Mouse (Mus musculus): ENCODE results near the gene Dnajc22.
"Not testable (repeated sequence)": the region's sequence is repeated elsewhere in the genome, so short reads cannot be mapped to it uniquely, and the experiment has no call there.

Gene Dnajc22

DNA sequence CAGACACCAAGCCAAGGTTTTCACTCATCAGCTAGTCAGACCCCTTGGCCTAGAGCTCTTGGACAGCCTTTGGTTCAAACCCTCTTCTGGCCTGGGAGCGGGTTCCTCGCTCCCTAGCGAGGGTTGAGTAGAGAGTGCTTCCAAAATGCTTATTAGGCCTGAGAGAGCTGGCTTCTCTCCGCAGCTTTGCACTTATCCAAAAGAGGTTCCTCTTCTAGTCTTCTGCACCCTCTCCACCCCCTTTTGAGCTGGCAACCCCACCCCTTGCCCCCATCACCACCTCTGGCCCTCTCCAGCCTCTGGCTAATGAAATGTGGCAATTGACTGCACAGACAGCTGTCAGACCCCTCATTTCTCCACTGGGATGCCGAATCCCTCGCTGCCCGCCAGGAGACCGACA lies at the start of gene Dnajc22:
Gene Dnajc22, plus strand, starts transcription at position 301 of the 400 bp plus-strand sequence.
- DNase-seq (ENCODE audit: low spot score) = no peak

DNA sequence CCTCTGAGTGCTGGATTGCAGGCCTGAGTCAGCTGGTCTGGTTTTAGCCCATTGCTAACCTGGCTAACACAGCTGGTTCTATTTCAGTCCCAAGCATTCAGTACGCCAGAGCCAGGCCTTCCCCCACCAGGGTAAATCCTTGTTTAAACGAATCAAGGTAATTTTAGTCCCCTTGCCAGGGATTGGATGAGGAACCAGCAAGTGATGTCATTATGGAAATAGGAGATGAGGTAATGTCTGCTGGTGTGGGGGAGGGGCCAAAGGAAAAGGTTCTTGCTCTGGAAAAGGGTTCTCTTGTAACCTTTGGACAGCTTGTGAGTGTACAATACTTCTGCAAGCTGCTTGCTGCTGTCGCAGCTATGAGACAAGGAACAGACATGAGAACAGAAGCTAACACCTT lies 48.1 kb upstream of the Dnajc22 start:
- no peak for DNase-seq (ENCODE audit: low spot score)

DNA sequence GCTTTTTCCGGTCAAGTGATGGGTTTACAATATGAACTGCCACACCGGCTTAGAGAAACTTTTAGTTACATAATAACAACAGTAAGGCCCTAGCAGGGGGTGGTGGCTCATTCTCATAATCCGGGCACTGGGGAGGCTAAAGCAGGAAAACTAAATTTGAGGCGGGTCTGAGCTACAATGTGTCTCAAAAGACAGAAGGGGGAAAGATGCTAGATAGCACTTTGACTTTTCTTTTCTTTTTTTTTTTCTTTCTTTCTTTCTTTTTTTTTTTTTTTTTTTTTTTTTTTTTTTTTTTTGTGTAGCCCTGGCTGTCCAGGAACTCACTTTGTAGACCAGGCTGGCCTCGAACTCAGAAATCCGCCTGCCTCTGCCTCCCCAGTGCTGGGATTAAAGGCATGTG lies 47.2 kb upstream of the Dnajc22 start:
- not testable (repeated sequence) for DNase-seq (ENCODE audit: low spot score)

DNA sequence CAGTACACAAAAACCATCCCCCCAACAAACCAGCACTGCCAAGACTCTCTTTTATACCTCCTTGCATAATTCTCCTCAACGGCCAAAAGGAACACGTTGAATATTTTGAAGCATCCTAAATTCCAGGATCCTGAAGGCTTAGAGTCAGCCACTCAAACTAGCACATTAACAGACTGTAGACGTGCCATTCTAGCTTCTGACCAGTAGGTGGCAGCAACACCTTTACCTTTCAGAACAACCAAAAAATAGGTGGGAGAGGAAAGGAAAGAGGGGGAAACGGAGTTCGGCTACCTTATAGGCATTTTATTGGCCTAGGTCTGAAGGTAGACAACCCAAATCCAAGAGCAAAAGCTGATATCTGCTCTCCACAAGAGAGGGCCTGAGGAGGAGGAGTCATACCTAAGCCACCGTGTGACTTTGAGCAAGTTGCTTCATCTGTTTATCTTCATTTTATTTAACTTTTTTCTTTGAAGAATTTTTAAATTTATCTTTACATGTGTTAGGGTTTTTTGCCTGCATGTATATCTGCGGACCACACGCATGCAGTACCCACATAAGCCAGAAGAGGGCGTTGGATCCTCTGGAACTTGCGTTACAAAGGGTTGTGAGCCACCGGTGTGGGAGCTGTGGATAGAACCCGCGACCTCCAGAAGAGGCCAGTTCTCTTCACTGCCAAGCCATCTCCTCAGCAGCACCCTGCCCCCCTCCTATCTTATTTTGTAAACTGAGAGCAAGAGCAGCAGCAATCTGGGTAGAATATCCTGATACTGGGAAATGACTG lies 43.3 kb upstream of the Dnajc22 start:
- DNase-seq (ENCODE audit: low spot score) = peak; percentile 58

DNA sequence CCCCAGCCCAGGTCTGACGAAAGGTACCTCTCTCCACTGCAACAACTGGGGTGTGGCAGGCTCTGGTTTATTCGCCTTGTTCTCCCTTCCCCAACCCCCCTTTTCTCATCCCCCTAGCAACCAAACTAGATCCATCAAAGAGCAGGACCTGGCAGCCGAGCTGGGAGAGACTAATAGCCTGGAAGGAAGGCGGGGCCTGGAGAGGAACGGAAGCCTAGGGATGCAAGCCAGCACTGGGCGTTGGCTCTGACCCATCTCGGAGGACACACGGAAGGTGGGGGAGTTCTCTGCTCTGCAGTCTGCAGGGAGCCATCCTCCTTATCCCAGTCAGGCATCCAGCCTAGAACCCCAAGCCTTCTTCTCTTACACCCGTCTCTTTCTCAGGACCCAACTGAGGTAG lies 39.6 kb upstream of the Dnajc22 start:
- DNase-seq (ENCODE audit: low spot score) = no peak

DNA sequence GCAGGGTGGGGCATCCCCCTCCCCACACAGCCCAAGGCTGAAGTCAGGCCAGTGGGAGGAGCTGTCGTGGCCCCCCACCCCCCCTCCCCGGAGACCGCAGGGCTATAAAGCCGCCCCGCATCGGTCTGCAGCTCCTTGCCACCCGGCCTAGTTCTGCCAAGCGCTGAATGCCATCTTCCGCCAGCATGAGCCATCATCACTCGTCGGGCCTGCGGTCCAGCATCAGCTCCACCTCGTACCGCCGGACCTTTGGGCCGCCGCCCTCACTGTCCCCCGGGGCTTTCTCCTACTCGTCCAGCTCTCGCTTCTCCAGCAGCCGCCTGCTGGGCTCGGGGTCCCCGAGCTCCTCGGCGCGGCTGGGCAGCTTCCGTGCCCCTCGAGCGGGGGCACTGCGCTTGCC lies 37.9 kb upstream of the Dnajc22 start, which contains the start of gene Prph:
Gene Prph, plus strand, starts transcription at position 135 of the 400 bp plus-strand sequence.
- DNase-seq (ENCODE audit: low spot score) = no peak

DNA sequence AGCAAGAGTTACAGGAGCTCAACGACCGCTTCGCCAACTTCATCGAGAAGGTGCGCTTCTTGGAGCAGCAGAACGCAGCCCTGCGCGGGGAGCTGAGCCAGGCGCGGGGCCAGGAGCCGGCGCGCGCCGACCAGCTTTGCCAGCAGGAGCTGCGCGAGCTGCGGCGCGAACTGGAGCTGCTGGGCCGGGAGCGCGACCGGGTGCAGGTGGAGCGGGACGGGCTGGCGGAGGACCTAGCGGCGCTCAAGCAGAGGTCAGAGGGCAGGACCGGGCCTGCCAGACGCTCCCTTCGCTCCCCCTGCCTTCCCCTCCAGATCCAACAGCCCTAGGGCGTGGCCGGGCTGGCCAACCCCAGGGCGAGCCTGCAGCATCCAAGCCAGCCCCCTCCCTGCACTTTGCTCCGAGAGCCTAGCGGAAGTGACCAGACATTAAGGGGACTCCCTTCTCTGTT lies 37.4 kb upstream of the Dnajc22 start:
- no peak for DNase-seq (ENCODE audit: low spot score)

DNA sequence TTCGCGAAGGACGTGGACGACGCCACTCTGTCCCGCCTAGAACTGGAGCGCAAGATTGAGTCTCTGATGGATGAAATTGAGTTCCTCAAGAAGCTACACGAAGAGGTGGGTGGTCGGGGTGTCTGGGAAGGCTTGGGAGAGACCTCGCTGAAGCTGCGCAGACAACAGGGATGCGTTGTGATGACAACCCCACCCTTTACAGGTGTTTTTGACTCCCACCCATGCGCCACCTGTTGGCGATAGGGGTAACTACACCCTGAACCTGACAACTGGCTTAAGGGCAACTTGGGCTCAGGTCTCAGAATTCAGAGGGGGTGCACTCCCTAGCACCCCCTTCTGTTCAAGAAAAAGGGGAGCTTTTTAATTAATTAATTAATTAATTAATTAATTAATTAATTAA lies 36.6 kb upstream of the Dnajc22 start:
- DNase-seq (ENCODE audit: low spot score) = no peak

DNA sequence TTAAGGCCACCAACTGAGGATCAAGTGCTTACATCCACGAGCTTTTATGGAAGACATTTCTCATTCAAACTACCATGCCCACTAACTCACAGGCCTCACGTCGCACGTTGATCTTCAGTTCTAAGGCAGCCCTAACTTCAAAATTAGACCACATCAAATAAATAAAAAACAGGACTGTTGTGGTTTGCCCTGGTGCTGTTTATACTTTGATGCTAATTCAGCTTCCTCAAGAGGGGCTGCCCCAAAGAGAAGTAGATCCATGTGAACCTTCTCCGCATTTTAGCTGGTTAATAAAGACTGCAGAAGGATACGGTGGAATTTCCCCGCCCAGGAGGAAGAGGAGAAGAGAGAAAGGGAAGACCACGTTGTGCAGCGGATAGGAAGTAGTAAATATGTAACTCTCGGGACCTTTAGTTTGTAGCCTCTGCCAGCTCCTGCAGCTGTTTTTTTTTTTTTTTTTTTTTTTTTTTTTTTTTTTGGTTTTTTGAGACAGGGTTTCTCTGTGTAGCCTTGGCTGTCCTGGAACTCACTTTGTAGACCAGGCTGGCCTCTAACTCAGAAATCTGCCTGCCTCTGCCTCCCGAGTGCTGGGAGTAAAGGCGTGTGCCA lies 27.3 kb upstream of the Dnajc22 start:
- no peak for DNase-seq (ENCODE audit: low spot score)

DNA sequence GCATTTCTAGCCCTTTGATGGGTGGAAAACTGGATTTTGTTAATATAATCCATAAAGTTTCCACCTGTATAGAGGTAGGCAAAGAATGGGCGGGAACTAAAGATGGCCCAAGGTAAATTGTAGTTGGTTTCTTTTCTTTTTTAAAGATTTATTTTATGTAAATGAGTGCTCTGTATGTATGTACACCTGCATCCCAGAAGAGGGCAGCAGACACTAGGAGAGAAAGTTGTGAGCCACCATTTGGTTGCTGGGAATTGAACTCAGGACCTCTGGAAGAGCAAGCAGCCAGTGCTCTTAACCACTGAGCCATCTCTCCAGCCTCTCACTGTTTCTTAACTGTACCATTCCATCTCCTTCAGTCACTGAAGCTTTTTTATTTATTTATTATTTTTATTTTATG lies 21.0 kb upstream of the Dnajc22 start:
- DNase-seq (ENCODE audit: low spot score) = no peak

DNA sequence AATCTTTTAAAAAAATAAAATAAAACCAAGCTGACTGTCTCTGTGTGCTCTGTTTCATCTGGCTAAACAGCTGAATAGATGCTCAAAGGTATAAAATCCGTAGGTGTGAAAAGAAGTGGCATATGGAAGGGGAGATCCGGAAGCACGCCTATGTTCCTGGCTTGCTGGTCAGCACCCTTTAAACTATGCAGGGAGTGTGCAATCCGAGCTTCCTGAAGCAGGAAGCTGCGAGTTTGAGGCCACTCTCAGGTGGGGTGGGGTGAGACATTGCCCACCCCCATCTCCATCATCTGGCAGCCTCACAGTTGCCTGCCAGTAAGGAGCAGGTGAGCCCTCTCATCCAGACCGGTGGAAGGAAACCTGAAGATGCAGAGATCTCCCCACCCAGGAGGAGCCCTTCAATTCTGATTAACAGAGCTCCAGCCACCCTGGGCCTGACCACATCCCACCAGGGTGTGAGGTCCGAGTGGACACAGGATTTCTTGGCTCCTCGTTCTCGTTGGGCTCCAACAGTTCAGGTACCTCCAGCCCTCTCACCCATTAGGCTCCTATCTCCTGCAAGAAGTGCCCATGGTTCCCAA lies 18.9 kb upstream of the Dnajc22 start, which contains the start of gene Troap:
Gene Troap, plus strand, starts transcription at position 557 of the 581 bp plus-strand sequence.
- no peak for DNase-seq (ENCODE audit: low spot score)

DNA sequence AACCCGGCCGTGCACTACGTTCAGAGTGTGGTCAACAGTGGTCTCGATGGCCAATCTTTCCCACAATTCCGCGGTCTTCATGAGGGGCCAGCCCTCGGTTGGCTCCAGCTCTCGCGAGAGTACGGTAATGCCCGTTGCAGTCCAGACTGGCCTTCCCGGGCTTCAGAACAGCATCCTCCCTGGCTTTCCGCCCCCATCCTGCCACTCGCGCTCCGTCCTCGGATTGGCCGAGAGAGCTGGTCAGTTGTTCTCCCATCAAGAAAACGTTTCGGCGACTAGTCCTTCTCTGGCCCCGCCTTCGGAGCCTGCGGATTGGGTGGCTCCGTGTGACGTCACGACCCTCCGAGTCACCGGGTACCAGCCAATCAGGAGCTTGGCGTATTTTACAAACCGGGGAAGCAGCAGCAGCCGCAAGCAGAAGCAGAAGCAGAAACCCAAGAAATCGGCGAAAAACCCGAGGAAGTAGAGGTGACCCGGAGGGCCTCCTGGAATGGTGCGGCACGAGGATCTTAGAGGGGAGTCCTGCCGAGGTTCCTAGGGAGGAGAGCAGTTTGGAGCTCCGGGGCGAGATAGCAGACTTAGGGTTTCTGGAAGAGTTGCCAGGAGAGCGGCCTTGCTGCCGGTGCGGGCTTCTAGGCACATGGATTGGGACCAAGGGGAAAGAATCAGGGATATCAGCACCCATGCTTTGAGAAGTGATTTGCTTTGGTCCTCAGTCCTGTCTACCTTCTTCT lies 18.2 kb upstream of the Dnajc22 start:
- DNase-seq (ENCODE audit: low spot score) = peak; percentile 98

DNA sequence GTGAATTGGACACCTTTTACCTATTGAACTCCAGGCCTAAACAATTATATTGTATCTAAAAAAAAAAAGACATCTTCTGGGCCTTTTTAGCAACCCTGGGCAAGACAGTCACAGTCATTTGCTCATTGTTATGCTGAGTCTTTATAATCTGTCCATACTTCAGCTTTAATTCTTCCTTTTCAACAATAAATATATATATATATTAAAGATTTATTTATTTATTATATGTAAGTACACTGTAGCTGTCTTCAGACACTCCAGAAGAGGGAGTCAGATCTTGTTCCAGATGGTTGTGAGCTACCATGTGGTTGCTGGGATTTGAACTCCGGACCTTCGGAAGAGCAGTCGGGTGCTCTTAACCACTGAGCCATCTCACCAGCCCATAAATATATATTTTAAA lies 17.0 kb upstream of the Dnajc22 start:
- not testable (repeated sequence) for DNase-seq (ENCODE audit: low spot score)

DNA sequence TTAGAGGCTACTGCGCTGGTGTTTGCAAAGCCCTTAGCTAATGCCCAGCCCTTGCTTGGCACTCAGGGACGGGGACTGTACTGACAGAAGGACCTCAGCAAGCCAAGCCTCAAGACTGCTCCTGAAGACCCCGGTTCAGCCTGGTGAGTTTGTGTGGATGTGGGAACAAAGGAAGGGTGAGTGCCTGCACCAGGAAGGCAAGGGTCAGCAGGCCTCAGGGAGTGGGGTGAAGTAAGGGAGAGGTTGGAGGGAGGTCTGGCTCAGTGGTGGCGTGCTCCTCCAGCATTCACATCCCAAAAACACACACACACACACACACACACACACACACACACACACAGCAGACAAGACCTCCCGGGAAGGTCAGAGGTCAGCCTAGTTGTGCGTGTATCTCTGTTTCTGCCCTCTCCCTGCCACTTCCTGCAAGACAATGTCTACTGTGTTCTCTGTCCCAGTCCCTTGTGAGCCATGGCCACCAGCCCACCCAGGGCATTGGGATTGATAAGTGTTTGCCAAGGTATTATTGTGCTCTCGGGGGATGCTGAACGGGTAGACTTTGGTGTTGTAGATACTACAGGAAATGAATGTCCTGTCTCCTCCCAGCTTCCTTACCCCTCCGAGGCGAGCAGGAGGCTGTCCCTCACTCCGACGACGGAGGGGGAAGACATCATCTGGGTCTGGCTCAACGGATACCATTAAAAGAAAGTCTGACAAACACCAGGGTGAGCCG lies 14.6 kb upstream of the Dnajc22 start:
- DNase-seq (ENCODE audit: low spot score) = no peak

DNA sequence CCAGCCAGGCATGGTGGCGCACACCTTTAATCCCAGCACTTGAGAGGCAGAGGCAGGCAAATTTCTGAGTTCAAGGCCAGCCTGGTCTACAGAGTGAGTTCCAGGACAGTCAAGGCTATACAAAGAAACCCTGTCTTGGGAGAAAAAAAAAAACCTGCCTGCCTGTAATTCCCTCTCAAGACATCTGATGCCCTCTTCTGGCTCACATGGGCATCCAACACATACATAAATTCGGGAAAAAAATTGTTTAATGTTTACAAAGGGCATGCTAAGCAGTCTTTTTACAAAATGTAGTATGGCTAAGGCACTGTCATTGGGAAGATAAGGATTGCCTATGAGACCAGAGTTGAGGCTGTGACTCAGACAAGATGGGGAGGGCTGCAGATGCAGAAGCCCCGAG lies 13.2 kb upstream of the Dnajc22 start:
- DNase-seq (ENCODE audit: low spot score) = no peak

DNA sequence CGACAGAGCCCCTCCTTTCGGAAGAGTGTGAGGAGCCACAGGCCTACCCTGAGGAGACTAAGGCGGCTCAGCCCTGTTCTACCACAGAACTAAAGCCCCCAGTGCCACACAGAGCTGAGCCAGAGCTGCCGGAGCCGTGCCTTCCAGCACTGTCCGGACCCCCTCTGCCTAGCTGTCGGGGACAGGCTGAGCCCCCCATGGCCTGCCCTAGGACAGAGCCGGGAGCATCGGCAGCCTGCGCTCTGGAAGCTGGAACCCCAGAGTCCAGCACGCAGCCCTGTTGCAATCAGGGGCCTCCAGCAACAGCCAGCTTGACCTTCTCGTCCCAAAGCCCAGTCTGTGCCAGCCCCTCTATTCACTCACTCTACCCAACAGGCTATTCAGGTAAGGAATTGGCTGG lies 10.6 kb upstream of the Dnajc22 start:
- DNase-seq (ENCODE audit: low spot score) = no peak

DNA sequence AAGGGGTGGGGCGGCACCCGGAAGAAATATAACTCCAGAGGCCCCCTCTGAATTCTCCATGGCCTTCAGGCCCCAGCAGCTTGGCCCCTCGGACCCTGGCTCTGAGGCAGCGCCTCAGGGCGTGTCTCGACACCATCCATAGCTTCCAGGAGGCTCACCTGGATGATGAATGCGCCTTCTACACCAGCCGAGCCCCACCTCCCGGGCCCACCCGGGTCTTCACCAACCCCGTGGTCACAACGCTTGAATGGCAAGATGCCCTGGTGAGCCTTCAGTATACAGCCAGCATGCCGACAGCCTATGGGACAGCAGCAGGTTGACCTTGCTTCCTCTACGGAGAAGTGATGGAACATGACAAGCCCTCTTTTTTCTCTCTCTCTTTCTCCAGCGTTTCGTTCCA lies 10.1 kb upstream of the Dnajc22 start:
- no peak for DNase-seq (ENCODE audit: low spot score)

DNA sequence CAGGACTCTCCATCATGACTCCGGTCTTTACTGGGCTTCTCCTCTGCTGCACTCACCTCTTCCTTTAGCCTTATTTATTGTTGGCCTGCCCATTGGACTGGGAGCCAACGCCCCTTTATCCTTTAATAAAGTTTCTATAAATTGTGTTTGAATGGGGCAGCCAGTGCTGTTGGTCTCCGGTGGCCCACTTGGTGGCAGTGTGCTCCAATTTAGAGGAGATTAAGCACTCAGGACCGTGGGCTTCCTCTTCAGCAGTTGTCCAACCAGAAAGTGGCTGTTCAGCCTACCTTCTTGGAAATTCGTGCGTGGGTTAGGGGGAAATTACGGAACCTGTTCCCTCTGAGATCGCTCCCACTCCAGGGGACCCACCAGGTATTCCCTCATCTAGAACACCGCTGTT lies 9.7 kb upstream of the Dnajc22 start:
- peak; percentile 37 for DNase-seq (ENCODE audit: low spot score)

DNA sequence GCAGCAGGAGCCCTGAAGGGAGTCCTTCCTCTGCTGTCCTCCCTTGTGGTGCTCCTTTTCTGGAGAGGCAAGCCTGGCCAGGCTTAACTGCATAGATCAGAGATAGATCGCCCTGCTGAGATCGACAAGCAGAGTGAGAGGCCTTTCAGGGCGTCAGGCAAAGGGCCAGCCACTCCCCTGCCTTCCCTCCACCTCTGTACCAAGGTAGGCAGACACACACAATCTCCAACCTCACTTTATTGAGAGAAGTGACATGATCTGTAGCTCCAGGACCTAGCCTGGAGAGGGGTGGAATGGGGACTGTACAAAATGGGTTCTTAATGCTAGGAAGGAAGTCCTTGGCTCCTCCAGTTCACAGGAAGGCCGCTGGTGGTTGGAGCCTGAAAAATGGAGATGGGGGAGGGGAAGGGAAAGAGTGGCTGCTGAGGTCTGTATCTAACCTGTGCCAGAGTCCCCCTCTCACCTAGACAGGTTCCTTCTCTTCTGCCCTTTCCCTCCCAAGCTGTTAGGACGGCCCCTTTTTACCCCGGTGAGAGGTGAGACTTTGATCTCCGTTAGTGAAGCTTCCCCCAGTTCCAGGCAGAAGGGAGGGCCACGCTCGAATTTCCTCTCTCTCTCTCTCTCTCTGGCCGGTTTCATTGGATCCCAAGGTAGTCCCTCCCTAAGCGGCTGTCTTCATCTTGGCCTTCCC lies 9.0 kb upstream of the Dnajc22 start:
- DNase-seq (ENCODE audit: low spot score) = no peak

DNA sequence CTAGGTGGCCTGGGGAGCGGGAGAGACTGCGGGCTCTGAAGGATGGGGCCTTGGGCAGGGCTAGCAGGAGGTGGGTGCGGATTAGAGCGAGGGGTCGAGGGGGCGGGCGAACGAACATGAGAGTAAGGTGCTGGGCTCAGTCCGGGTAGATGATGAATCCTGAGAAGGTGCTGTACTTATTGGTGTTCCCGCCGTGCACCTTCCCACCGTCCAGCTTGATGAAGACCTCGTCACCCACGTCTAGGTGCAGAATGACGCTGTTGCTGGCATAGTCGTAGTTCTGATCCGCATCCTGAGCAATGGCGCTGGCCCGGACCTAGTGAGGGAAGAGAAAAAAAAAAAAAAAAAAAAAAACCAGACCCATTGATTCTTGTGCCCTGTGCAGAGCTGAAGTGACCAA lies 8.4 kb upstream of the Dnajc22 start:
- DNase-seq (ENCODE audit: low spot score) = no peak

DNA sequence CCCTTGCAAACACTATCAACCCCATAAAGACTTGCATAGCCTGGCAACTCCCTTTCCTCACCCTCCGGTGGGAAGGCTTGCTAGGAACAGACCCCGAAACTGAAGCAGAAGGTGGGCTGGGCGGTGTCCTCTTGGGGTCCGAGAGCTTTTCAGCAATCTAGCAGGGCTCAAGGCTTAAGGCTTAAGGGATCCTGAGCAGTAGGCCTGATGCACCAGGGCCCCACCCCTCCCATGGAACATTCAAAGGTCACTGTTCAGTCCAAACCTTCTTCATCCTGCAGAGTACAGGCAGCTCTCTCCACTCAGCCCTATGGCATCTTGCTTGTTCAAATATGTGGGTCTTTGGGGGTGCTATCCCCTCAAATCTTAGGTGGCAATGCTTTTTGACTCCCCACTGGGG lies 7.0 kb upstream of the Dnajc22 start:
- DNase-seq (ENCODE audit: low spot score) = no peak

All from lung, postnatal 25 days (tissue).